Mouse (Mus musculus) left cerebral cortex, postnatal 4 days (tissue): ENCODE results near the gene Cdrt4. TPM values are rescaled to one million over a fixed set of nuclear protein-coding genes. Genes with fewer than 3 reads are reported as not detected.

ENCODE experiments used
- DNase-seq: peaks from one replicate; pipeline ENCODE4 v3.0.0-alpha.2; 2022
- intact Hi-C: fragments of 180-260 bp; cut with DNase I; formaldehyde crosslinking; loops from one replicate; pipeline ENCODE4 v1.15.1; 2025
- total RNA-seq, 2 experiments: library from RNA; stranded (reverse); gene quantifications; 2 replicates each; pipeline ENCODE4 v1.2.3; 2021

Cdrt4 gene
- total RNA-seq, 2 experiments from 2014 or later: not detected

DNA sequence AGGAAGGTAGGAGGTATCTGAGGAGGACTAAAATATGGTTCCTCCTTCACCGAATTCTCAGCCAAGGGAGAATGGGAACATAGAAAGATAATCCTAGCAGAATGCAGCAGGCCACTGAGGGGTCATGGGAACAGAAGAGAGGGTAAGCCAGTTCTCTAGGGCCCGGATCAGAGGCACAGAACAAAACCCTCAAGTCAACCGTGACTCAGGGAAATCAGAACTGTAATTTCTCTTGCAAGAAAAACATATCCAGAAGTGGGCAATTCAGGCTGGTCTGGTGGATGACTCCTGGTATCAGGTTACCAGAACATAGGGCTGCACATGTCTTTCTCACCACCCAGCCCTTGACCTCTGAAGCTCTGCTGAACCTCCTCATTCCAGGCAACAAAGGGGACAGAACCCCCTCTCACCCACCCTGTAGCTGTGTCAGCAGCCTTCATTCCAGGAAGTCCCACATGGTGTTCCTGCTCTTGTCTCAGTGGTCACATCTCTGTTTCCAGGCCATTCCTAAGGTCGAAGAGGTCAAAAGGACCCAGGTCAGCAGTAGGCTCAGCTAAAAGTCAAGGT lies 78.2 kb downstream of the Cdrt4 start:
- no peak for DNase-seq
- intact Hi-C loops: no loop called here

DNA sequence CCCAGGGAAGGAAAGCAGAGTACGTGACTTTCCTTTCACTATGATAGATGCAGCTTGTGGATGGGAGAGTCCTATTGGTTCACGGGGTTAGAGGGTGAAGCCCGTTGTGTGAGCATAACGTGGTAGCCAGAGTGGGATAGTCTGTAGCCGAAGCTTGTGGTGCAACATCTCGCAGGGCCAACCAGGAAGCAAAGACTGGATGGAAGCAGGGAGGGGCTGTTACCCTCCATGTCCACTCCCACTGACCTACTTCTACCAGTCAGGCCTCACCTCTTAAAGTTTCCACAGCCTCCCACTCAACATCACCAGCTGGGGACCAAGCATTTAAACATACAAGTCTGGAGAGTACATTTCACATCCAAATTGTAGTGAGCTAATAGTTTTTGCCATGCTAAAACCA lies 78.7 kb downstream of the Cdrt4 start:
- DNase-seq: no peak
- intact Hi-C loops: no loop called here

DNA sequence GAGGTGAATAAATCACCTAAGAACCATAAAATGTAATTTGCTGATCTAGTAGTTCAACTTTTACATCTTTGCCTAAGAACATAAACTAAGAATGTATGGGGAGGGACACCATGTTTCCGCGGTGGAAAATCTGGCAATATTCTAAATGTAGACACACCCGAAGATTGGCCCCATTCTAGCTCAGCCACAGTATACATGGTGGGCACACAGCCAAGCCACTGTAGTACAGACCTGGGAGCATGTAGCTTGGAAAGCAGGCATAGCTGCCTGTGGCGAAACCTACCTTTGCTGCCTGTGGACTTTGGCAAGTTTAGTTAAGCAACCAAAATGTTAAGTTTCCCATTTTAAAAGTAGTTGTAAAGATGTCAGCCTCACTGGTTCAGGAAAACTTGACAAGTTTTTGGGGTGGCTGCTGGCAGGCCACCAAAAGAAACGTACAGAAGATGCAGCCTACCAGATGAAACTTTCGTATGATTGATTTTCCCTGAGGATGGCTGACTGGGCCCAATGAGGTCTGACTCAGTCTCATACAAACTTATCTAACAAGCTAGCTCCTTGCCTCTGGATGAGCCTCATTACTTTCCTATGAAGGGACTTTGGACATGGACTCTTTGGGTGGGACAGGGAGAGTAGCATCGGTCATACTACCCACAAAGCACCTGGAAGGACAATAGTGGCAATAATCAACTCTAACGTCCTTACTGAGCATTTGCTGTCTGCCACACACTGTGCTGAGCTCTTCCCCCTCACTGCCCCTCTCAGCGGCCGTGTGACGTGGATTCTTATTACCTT lies 84.6 kb downstream of the Cdrt4 start:
- intact Hi-C loops: no loop called here
- no peak for DNase-seq

DNA sequence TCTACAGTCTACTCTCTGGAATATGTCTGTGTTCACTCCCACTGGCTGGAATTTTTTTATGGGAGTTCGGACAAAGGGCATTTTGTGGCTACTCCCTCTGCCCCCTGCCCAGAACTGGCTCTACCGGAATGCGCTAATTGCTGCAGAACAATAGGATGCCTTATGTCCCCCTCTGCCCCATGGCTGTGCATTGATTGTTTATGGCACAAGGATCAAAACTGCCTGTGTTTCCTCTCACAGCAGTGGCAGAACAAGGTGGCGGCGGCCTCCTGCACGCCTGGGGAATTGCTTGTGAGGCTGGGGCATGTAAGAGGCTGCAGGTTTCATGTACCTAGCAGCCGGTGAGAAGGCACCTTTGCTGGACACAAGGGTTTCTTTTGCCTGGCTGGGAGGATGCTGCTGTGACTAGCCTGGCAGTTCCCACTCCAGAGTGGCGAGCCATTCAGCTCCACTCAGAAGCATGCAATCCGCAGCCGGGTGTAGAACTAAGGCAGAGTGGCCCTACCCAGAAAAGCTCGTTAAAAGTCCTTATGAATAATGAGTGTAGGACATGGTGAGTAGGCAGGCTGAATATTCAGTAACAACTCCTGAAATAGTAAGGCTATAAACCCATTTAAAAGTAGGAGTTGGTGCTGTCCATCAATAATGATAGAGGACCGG lies 89.1 kb downstream of the Cdrt4 start:
- intact Hi-C loops: no loop called here
- DNase-seq: no peak

Other genes starting within 250 kb of the Cdrt4 start
- 10 to 100 TPM; 23.7 to 24.4 TPM for gene Zfp287, start 219.3 kb upstream of the Cdrt4 start, total RNA-seq
- gene Gm10428, start 198.1 kb upstream of the Cdrt4 start, total RNA-seq: not detected
- 10 to 100 TPM; 29.7 to 32.4 TPM for gene Zfp286, start 161.7 kb upstream of the Cdrt4 start, total RNA-seq
- gene Trim16, start 131.0 kb upstream of the Cdrt4 start, total RNA-seq: 10 to 100 TPM; 10.8 to 10.9 TPM
- under 1 TPM; 0.89 to 0.96 TPM for gene Fbxw10, start 104.1 kb upstream of the Cdrt4 start, total RNA-seq
- 10 to 100 TPM; 19.6 to 22.0 TPM for gene Tvp23b, start 71.7 kb upstream of the Cdrt4 start, total RNA-seq
- under 1 TPM in 1 of 2 experiments, not detected in 1; 0.20 TPM for gene Tekt3, start 110.5 kb downstream of the Cdrt4 start, total RNA-seq
- 10 to 100 TPM; 16.9 to 17.2 TPM for gene Pmp22, start 177.8 kb downstream of the Cdrt4 start, total RNA-seq